Mouse (Mus musculus) layer of hippocampus, adult 11-12 months (tissue): Measurements from ENCODE around the gene Slc1a2.

Source experiments
- DNase-seq: peaks from one replicate; pipeline ENCODE4 v3.0.0; 2022; ENCODE audit warnings: low spot score

Slc1a2 gene

GRCm38 (mm10) chr2:102712678-102713628 is 54.5 kb downstream of the Slc1a2 start:
- no peak for DNase-seq

- no peak for DNase-seq
These were observed 55.9 kb downstream of the Slc1a2 start for GRCm38 (mm10) chr2:102714320-102714719.

GRCm38 (mm10) chr2:102715754-102716153 is 57.3 kb downstream of the Slc1a2 start:
- no peak for DNase-seq

- DNase-seq = no peak
These were observed 63.4 kb downstream of the Slc1a2 start for GRCm38 (mm10) chr2:102721859-102722258.

GRCm38 (mm10) chr2:102725054-102725453 is 66.6 kb downstream of the Slc1a2 start:
- no peak for DNase-seq

- DNase-seq = no peak
These were observed 71.9 kb downstream of the Slc1a2 start for GRCm38 (mm10) chr2:102730386-102730785.

GRCm38 (mm10) chr2:102730788-102731187 is 72.3 kb downstream of the Slc1a2 start:
- no peak for DNase-seq

- no peak for DNase-seq
These were observed 74.7 kb downstream of the Slc1a2 start for GRCm38 (mm10) chr2:102733128-102733527.

GRCm38 (mm10) chr2:102734055-102734454 is 75.6 kb downstream of the Slc1a2 start:
- DNase-seq = no peak

- DNase-seq = no peak
These were observed 76.6 kb downstream of the Slc1a2 start for GRCm38 (mm10) chr2:102735031-102735430.

- DNase-seq = no peak
These were observed 77.4 kb downstream of the Slc1a2 start for GRCm38 (mm10) chr2:102735811-102736210.

GRCm38 (mm10) chr2:102736490-102736889 is 78.0 kb downstream of the Slc1a2 start:
- no peak for DNase-seq

- no peak for DNase-seq
These were observed 80.4 kb downstream of the Slc1a2 start for GRCm38 (mm10) chr2:102738852-102739251.

GRCm38 (mm10) chr2:102742685-102743084 is 84.2 kb downstream of the Slc1a2 start:
- peak; percentile 40 for DNase-seq

GRCm38 (mm10) chr2:102743918-102744696 is 85.6 kb downstream of the Slc1a2 start:
- peak; percentile 83 for DNase-seq

GRCm38 (mm10) chr2:102745259-102745906 is 86.9 kb downstream of the Slc1a2 start:
- DNase-seq = peak; percentile 25

GRCm38 (mm10) chr2:102747758-102748157 is 89.3 kb downstream of the Slc1a2 start:
- DNase-seq = no peak

- DNase-seq = no peak
These were observed 91.5 kb downstream of the Slc1a2 start for GRCm38 (mm10) chr2:102749926-102750325.

- no peak for DNase-seq
These were observed 93.4 kb downstream of the Slc1a2 start for GRCm38 (mm10) chr2:102751846-102752245.

- DNase-seq = no peak
These were observed 98.9 kb downstream of the Slc1a2 start for GRCm38 (mm10) chr2:102757241-102757860.

GRCm38 (mm10) chr2:102759479-102759878 is 101.0 kb downstream of the Slc1a2 start:
- no peak for DNase-seq
